Mouse (Mus musculus) left cerebral cortex, postnatal 4 days (tissue): ENCODE measurements around the gene Gm10271. TPM values are rescaled to one million over a fixed set of nuclear protein-coding genes. Genes with fewer than 3 reads are reported as not detected.
A peak's percentile ranks its signal among the peaks of the same experiment; 100 is the strongest.

Experiments
- DNase-seq: peaks from one replicate; pipeline ENCODE4 v3.0.0-alpha.2; 2022
- intact Hi-C: fragments of 180-260 bp; cut with DNase I; formaldehyde crosslinking; loops from one replicate; pipeline ENCODE4 v1.15.1; 2025
- total RNA-seq, 2 experiments: library from RNA; stranded (reverse); gene quantifications; 2 replicates each; pipeline ENCODE4 v1.2.3; 2021

The Gm10271 gene
- total RNA-seq: not detected

- no peak for DNase-seq
These were observed at the start of gene Gm10271 for GRCm38 (mm10) chr10:116972509-116972908. Gm10271 (minus strand) TSS chr10:116972609.

DNA sequence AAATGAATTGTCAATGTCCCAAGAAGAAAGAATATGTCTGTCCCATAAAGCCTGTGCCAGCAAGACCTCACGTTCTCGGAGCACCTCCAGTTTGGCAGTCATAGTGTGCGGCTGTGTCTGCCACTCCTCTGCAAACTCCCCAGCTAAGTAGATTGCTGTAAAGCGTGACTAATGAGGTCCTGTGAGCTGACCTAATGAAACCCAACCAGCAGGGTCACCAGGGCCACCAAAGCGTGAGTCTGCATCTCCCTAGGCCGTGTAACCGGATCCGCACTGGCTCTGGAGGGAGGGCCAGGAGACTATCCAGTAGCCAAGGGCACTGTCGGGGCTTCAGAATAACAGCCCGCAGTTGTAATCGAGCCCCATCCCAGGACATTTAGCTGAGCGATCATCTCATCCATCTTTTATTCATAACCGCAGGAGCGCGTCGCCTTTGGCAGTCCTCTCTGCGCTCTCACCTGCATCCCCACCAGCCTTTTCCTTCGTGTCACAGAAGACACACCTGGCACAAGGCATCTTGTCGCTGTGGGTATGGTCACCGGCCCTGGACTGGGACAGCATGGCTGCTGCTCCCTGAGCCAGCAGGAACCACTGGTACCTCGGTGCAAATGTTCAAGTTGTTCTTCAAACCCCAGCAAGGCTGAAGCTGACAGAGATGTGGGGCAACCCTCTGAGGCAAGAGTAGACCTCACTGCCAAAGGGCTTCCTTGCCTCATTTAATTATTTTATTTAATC is 48.8 kb upstream of the Gm10271 start:
- intact Hi-C loops: no loop called here
- no peak for DNase-seq

More at GRCm38 (mm10) chr10:116972509-116972908, at the start of gene Gm10271:
- intact Hi-C loops: no loop called here

- DNase-seq: peak; percentile 38
- intact Hi-C loops: no loop called here
These were observed 46.0 kb upstream of the Gm10271 start for GRCm38 (mm10) chr10:117018281-117018840.

DNA sequence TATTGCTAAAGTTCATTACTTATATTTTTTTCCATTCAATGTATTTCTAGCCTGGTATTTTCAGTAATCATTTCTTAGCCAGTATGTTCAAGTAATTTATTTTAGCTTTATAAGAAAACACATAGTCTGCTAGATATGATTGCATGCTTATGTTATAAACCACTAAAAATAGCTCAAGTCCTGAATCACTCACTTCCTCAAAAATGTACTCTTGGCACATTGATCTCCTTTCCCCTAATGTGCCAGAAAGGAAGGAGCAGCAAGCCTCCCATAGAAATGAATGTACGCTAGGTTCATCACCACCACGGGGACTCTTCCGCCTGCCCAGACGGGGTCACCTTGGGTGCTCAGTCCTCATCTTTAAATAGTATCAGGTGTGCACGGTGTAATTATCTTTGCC is 42.2 kb upstream of the Gm10271 start:
- no peak for DNase-seq
- intact Hi-C loops: no loop called here

- DNase-seq: no peak
- intact Hi-C loops: no loop called here
These were observed 41.4 kb upstream of the Gm10271 start for GRCm38 (mm10) chr10:117013689-117014390.

DNA sequence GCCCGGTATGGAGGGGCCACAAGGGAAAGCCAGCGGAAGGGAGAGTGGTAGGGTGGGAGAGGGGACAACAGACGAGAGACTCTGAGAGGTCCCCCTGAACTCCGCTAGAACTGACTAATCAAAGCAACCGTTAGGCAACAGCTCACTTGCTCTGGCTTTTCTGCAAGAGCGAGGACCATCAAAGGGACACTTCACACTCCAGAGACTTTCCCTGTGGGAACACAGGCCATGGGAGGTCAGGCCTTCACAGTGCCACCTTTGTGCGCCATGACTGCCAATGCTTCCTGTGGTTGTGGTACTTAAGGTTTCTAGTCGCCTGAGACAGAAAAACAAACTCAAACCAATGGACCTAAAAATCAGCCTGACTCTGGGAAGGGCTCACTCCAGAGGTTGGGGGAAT is 38.6 kb upstream of the Gm10271 start:
- intact Hi-C loops: no loop called here
- DNase-seq: no peak

DNA sequence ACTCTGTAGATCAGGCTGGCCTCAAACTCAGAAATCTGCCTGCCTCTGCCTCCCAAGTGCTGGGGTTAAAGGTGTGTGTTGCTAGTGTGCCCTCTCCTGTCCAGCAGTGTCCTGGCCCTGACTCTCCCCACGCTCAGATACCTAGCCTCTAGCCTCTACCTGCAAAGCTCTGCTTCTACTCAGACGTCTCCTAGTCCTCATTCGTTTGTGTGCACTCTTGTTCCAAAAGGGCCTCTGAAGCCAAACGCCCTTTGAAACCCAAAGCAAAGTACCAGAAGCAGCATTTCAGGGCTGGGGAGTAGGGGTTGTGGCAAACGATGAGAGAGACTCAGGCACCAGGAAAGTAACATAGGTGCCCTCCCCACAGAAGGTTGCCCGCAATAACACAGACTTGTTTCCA is 37.3 kb upstream of the Gm10271 start:
- intact Hi-C loops: no loop called here
- DNase-seq: no peak

GRCm38 (mm10) chr10:117005707-117006464 is 33.5 kb upstream of the Gm10271 start:
- intact Hi-C loops: no loop called here
- no peak for DNase-seq

GRCm38 (mm10) chr10:117004695-117005094 is 32.3 kb upstream of the Gm10271 start:
- intact Hi-C loops: no loop called here
- no peak for DNase-seq

DNA sequence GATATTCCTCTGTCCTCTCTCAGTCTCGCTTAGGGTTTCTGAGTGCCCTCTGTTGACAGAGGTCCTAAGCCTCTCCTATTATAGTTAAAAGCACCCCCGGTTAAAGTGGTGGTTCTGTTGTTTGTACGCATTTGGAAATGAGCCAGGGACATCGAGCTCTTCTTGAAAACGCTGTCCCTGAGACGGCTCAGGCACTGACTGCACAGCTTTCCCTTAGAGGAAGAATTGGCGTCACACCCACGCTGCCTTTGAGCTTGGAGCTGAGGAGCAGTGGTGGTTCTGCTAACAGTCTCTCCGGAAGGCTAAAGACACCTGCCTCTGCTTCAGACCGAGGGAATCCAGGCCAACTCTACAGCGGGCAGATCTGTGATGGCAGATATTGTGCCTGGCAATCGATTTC is 28.6 kb upstream of the Gm10271 start:
- intact Hi-C loops: no loop called here
- no peak for DNase-seq

DNA sequence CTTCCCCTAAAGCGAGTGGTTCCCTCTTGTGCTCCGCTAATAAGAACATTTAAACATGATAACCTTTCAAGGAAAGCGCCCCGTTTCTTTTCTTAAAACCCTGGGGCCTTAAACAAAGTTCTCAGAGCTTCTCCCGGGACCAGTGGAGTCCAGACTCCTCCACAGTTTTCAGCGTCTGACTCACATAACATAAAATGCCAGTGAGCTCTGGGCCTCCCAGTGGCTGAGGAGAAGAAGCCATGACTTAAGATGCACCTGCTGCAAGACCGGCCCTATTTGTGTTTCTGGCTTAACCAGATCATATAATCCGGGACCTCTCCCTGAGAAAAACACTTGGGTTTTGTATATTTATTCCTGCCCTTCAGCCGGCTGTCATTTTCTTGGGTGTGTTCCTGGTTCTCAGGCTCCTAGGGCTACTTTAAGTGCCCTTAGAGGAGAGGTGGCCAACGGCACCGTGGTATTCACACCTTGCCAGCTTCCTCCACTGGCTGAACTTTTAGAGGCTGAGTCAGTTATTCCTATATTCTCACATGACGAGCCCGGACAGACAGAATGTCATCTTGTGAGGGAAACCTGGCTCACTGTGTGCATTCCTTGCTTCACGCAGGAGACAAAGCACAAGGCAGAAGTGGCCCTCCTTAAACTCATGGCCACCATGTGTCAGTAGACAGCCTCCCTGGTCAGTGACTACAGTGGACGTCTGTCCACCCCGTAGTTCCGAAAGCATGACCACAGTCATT is 26.5 kb upstream of the Gm10271 start:
- no peak for DNase-seq
- intact Hi-C loops: no loop called here

DNA sequence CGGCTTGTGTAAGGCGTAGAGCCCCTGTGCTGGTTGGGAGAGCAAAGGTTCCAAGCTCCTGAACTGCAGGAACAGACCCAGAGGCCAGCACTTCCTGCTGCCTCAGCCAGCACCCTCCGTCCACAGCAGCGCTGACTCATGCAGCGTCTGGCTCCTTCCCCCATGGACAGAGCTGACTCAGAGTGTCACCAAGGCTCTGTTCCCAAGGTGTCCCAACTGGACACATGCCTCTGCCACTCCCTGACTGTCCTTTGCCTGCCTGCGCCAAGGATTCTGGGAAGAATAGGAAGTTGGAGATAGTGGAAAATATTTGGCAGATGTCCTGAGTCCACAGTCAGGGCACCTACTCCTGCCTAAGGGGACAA is 23.8 kb upstream of the Gm10271 start:
- intact Hi-C loops: no loop called here
- DNase-seq: no peak

DNA sequence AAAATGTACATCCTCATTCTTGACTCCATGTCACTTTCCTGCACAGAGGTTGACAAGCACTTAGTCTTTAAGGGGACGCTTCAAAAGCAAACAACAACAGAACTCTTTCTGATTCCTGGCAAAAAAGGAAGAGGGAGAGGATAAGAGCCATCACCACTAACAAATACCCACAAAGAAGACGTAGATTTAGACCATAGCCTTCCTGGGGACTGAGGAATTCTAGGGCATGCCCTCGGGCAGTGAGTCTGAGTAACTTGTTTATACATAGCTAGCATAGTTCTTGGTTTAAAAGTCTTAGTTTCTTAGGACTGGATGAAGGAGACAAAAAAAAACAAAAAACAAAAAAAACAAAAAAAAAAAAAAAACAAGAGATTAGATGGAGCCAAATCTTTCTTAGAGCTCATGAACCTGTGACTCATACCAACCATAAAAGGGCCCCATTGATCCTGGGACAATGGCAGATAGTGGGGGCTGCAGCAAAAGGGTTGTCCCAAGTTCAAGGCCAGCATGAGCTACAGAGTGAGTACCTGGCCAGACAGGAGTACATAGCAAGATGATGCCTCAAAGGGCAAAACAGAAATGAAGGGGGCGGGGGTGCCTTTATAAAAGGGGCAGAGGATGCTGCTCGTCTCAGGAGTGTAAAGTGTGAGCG is 23.3 kb upstream of the Gm10271 start:
- intact Hi-C loops: no loop called here
- no peak for DNase-seq

DNA sequence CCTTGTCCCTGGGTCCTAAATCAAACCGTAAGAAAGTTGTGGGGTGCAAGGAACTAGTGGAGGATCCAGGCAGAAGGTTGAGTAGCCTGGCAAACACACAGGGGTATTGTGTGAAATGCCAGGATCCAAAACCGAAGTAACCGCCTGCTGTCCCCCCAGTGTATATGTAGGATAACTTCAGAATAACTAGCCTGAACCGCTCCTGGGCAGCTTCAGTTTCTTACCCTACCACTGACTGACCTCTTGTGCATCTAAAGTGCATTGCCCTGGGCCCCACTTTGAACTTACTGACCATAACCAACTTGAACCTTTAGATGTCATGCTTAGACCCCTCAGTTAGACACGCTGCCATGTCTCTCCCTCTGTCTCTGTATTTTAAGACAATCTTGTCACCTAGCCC is 22.8 kb upstream of the Gm10271 start:
- intact Hi-C loops: no loop called here
- no peak for DNase-seq

DNA sequence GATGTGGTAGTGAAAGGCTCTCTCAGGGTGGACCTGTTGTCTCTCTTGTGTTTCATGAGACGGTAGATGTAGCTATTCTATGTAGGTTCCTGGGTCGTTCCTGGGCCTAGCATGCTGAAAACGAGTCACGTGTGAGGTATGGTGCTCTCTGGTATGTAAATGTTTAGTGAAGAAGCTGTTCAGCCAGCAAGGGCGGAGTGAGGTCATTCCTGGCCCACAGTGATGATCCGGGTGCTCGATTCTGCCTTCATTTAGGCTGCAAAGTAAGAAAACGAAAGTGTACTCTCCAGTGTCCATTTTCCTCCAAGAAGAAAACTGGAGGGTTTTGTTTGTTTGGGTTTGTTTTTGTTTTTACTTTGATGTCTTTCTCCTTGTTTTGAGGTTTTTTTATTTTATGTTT is 21.6 kb upstream of the Gm10271 start:
- intact Hi-C loops: no loop called here

DNA sequence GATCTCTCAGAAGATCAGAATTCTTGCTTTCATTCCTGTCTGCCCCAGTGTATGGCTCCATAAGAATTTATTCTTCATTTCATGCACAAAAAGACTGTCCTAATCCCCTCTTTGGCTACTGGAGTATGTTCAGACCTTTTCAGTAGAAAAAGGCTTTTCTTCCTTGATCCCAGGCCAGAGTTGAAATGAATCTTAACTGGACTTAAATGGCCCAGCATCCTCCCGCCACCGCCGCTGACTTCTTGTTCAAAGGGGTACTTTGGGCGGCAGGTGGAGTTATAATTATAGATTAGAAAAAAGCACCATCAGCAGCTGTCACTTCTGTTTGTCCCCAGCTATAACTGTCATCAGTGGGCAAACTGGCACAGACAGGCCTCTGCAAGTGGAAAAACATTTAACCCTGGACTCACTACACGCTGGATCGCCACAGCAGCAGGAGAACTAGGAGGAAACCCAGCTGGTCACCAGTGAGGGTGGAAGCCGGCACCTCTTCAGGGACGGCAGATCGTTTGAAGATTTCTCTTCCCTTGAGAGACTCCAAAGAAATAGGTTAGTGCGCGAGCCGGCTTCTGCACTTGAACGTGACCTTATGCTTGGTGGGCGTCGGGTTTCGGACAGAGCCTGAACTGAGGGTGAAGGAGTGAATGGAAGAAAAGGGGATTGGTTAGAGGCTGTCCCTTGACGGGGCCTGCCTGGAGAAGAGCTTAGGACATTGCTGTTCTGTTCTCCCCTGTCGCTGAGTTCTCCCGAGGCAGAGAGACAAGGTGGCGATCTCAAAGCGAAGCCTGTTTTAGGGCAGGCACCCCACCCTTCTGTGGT is 14.1 kb upstream of the Gm10271 start, which contains the start of gene Best3:
Gene Best3, plus strand, starts transcription at position 51 of the 819 bp plus-strand sequence.
- no peak for DNase-seq
- intact Hi-C loops: no loop called here

More for the DNA sequence above, 21.6 kb upstream of the Gm10271 start:
- DNase-seq: no peak

GRCm38 (mm10) chr10:116984836-116985235 is 12.4 kb upstream of the Gm10271 start:
- intact Hi-C loops: no loop called here
- no peak for DNase-seq

DNA sequence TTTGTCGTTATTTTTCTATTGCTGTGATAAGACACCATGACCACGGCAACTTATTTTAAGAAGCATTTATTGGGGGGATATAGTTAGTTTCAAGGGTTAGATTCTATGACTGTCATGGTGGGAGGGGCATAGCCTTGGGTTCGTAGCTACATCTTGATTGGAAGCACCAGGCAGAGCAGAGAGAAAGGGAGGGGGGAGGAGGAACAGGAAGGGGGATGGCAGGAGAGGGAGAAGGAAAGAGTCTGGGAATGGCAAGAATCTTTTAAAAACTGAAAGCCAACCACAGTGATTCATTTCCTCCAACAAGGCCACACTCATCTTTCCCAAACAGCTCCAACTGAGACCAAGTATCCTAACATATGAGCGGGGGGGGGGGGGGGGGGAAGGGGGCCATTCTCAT is 10.1 kb upstream of the Gm10271 start:
- intact Hi-C loops: no loop called here
- no peak for DNase-seq

DNA sequence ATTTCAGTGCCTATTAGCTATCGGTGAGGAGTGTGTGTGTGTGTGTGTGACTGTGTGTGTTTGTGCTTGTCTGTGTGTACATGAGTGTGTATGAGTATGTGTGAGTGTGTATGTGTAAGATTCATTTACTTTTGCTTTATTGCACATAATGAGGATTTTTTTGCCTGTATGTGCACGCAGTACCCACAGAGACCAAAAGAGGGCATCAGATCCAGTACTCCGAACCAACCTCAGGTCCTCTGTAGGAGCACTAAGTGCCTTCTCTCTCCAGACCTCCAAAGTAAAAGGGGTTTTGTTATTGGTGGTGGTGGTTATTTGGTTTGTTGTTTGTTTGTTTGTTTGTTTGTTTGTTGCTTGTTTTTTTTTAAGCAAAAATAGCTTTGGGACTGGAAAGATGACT is 8.5 kb upstream of the Gm10271 start:
- DNase-seq: peak; percentile 27
- intact Hi-C loops: no loop called here
